Mouse (Mus musculus) central nervous system, embryonic 11.5 days (tissue): ENCODE measurements around the gene Cma2. TPM values are rescaled to one million over a fixed set of nuclear protein-coding genes. Genes with fewer than 3 reads are reported as not detected.

Experiments
- polyA plus RNA-seq: library from polyadenylated mRNA; depleted of rRNA; stranded (reverse); fragments of >200 nt; gene quantifications from 2 replicates; pipeline ENCODE4 v1.2.3, GENCODE M21; 2012; rRNA removed

The Cma2 gene
- not detected in 2 replicates for polyA plus RNA-seq

GRCm38 (mm10) chr14:55950346-55951030 is at the start of gene Cma2:
Gene Cma2 (plus strand): TSS chr14:55950980.

GRCm38 (mm10) chr14:55944575-55944974 is 6.2 kb upstream of the Cma2 start, which contains the start of gene Cma1:
Gene Cma1 (minus strand): TSS chr14:55944675.

GRCm38 (mm10) chr14:56017671-56018070 is 66.9 kb downstream of the Cma2 start, which contains the start of gene Mcpt1:
Gene Mcpt1 (plus strand): TSS chr14:56017971.

Other genes starting within 250 kb of the Cma2 start
- gene Tgm1, start 237.1 kb upstream of the Cma2 start, polyA plus RNA-seq = 0.82 and 0.91 TPM in 2 replicates
- gene Rabggta, start 228.7 kb upstream of the Cma2 start, polyA plus RNA-seq = 27.0 and 29.8 TPM in 2 replicates
- 64.8 and 70.9 TPM in 2 replicates for gene Dhrs1, start 205.3 kb upstream of the Cma2 start, polyA plus RNA-seq
- 24.1 and 26.2 TPM in 2 replicates for gene Nop9, start 205.3 kb upstream of the Cma2 start, polyA plus RNA-seq
- gene Cideb, start 192.5 kb upstream of the Cma2 start, polyA plus RNA-seq = 1.9 and 2.2 TPM in 2 replicates
- gene Ltb4r2, start 189.6 kb upstream of the Cma2 start, polyA plus RNA-seq = 0.31 and 0.32 TPM in 2 replicates
- 0.43 and 0.58 TPM in 2 replicates for gene Ltb4r1, start 185.0 kb upstream of the Cma2 start, polyA plus RNA-seq
- gene Adcy4, start 166.9 kb upstream of the Cma2 start, polyA plus RNA-seq = 3.7 and 15.6 TPM in 2 replicates
- 7.1 and 18.8 TPM in 2 replicates for gene Ripk3, start 162.1 kb upstream of the Cma2 start, polyA plus RNA-seq
- 43.3 and 96.2 TPM in 2 replicates for gene Nfatc4, start 127.8 kb upstream of the Cma2 start, polyA plus RNA-seq
- gene Nynrin, start 97.0 kb upstream of the Cma2 start, polyA plus RNA-seq = 29.2 and 33.9 TPM in 2 replicates
- 0.58 and 0.65 TPM in 2 replicates for gene Cbln3, start 66.6 kb upstream of the Cma2 start, polyA plus RNA-seq
- 22.6 and 26.6 TPM in 2 replicates for gene Khnyn, start 66.0 kb upstream of the Cma2 start, polyA plus RNA-seq
- 30.6 and 42.5 TPM in 2 replicates for gene Sdr39u1, start 50.7 kb upstream of the Cma2 start, polyA plus RNA-seq
- 0.05 TPM in 1 of 2 replicates, not detected in the other for gene Cma1, start 6.3 kb upstream of the Cma2 start, polyA plus RNA-seq
- gene Mcpt1, start 67.0 kb downstream of the Cma2 start, polyA plus RNA-seq = not detected in 2 replicates
- not detected in 2 replicates for gene Mcpt9, start 79.5 kb downstream of the Cma2 start, polyA plus RNA-seq
- gene Mcpt2, start 91.1 kb downstream of the Cma2 start, polyA plus RNA-seq = not detected in 2 replicates
- gene Mcpt4, start 111.3 kb downstream of the Cma2 start, polyA plus RNA-seq = not detected in 2 replicates
- not detected in 2 replicates for gene Mcpt8, start 134.3 kb downstream of the Cma2 start, polyA plus RNA-seq
- gene Ctsg, start 151.6 kb downstream of the Cma2 start, polyA plus RNA-seq = 0.10 and 0.19 TPM in 2 replicates
- gene Gzme, start 169.6 kb downstream of the Cma2 start, polyA plus RNA-seq = not detected in 2 replicates
- gene Gzmd, start 181.6 kb downstream of the Cma2 start, polyA plus RNA-seq = not detected in 2 replicates
- gene Gzmg, start 208.6 kb downstream of the Cma2 start, polyA plus RNA-seq = 0.06 TPM in 1 of 2 replicates, not detected in the other
- not detected in 2 replicates for gene Gzmn, start 223.6 kb downstream of the Cma2 start, polyA plus RNA-seq